Mouse (Mus musculus): ENCODE results near the gene Calm1.

Gene Calm1

DNA sequence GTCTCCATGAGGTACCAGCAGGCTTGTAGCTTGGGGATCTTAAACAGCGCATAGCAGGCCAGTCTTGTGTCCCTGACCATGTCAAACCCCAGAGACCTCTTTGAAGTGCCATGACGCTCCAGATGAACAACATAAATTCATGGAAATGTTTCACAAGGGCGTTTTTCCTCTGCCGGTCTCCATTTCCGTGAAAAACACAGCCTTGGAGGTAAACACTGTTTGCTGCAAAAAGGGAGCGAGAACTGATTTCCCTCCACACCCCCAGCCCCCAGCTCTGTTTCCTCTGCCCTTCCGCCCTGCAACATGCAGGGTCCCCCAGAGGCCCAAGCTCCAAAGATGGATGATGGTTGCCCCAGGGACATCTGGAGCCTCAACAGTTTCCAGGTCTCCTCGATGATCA lies 24.3 kb downstream of the Calm1 start:
- DNase-seq (ENCODE audit: low spot score), result no peak

DNA sequence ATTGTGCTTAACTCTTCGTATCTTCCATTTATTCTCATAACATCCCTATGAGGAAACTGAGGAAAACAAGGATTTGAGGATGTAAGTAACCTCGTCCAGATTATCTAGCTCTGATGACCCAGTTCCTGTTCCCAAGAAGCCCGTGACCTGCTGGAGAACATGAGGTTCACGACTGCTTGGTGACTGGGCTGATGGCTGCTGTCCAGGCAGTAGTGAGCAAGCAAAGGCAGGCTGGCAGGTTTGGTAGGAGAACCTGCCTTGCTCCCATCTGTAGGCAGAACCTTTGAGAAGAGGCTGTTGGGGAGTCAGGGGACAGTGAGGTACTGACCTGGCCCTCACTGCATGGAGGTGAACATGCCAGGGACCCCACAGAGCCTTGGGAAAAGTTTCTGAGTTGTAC lies 26.0 kb downstream of the Calm1 start:
- DNase-seq (ENCODE audit: low spot score), result peak; percentile 17

DNA sequence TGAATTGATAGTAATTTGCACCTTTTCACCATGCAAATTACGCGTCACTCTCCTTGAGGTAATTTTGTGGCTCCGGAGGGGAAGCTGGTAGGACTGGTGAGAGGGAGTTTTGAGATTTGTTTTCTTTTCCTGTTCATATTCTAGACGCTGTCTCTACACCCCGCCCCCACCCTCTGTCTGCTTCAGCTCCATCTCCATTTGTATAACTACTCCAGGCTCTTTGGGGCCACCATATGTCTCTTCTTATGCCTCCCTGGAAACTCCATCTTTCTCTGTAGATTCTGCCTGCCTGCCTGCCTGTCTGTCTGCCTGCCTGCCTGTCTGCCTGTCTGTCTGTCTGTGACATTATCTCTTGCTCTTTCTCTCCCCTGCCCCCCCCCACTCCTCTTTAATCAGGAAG lies 26.8 kb downstream of the Calm1 start:
- no peak for DNase-seq (ENCODE audit: low spot score)

DNA sequence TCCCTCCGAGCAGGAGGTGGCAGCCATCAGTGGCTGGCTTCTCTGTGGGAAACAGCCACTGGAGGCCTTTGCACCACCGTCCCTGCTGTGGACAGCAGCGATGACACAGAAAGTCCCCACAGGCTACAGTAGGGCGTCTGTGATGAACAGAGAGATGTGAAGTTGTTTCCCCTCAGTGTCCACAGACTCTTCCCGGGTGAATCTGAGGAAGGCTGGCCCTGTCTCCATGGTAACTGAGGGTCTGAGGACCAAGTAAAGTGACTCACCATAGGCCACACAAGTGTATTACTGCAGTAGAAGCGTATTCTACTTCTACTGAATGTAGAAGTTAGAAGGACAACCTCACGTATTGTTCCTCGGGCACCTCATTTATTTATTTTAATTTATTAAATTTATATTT lies 27.4 kb downstream of the Calm1 start:
- DNase-seq (ENCODE audit: low spot score), result no peak

DNA sequence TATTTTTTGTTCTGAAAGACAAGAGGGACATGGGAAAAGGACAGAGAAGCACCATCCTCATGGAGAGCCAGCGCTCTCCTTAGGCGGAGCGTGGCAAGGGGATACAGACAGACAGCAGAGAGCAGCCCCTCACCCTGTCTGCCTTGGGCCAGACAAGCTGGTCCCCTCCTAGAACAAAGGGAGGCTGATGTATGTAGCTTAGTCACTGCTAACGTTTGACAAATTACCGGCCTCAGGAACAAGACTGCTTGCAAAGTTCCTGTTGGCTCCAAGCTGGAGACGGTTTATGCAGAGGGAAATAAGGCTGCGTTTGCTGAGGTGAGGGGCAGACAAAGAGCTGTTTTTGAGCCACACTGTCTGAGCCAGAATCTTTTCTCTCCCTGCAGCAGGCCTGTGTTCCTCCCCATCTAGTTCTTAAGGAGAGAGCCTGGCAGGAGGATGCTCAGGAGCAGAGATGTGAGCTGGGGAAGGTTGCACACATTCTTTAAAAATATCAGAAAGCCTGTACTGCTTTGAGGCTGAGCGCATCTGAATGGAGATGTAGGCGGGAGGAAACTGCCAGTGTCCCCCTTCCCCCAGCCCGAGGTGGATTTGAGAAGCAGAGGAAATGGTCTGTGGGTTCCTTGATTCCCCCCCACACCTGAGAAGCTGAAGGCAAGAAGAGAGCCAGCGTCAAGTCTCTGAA lies 28.9 kb downstream of the Calm1 start:
- DNase-seq (ENCODE audit: low spot score), result no peak

DNA sequence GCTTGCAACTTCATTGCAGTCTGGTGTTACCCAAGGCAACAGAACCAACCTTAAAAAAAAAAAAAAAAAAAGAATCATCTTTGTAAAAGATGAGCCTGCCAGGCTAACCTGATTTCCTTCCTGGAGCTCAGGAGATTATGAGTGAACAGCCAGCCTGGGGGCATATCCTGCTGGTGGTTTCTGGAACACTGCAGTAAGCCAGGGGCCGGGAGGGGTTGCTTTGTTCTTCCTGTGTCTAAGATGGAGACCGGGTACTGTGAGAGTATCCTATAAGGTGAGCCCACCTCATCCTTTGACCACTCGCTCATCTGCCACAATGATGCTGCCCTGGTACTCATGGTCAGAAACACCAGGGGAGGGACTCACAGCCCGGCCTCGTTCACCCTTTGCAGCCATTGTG lies 35.0 kb downstream of the Calm1 start:
- DNase-seq (ENCODE audit: low spot score), result no peak

DNA sequence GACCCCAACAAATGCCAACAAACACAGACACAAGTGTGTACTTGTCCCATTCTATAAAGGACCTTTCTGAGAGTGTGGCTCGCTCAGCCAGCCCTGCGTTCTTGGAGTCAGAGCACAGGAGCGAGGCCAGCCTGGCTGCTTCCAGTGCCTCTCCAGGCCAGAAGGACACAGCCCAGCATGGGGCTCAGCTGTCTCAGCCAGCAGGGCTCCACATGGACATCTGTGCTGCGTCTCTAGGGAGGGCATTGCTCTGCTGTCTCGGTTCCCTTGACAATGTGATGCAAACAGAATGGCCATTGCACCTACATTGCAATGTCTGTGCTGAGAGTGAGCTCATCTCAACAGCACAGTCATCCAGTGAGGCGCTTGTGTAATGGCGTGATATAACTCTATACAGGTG lies 35.7 kb downstream of the Calm1 start:
- no peak for DNase-seq (ENCODE audit: low spot score)

DNA sequence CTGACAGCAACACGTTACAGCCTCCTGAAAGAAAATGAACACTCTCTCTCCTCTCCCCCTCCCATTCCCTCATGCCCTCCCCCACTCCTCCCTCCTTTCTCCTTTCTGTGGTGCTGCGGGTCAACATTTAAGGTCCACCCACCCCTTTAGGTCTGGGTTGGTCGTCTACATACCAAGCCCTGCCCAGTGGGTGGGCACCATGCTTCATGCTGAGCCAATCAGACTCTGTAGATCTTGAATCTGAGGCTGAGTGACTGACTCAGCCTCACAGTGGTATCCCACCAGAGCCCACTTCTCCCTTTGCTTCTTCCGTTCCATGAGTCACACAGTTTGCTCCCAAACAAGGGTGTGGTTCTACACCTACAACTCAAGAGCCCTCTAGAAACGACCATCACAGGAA lies 36.2 kb downstream of the Calm1 start:
- DNase-seq (ENCODE audit: low spot score), result no peak

DNA sequence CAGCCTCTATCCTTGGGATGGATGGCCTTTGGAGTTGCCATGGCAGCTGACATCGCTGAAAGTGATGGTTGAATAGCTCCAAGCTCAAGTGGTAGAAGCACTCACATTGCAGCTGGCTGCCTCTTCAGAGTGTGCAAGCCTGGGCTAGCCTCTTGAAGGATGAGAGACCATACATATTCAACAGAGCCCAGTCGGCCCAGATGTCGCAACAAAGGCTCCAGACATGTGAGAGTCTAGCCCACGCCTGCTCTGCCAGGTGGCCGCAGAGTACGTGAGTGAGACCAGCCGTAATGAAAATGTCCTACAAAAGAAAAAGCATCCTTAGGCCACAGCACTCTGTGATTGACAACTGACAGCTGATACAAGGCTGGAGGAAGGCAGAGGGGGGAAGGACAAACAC lies 40.2 kb downstream of the Calm1 start:
- no peak for DNase-seq (ENCODE audit: low spot score)

DNA sequence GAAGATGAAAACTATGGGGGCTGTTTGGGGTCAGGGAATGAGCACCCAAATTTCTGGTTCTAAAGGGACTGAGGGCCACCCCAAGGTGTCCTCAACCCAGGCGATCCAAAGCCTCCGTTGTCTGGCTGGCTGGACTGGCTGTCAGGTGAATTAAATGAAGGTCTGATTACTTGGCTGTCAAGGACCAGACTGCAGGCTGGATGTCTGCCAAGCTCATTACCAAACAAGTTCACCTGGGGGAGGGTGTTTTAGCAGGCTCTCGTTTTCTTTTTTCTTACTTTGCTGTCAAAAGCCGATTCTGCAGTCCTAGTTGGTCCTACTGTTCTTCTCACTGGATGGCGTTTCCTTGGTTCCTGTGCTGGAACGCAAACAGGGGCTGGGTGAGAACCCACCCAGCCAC lies 40.6 kb downstream of the Calm1 start:
- DNase-seq (ENCODE audit: low spot score), result no peak

DNA sequence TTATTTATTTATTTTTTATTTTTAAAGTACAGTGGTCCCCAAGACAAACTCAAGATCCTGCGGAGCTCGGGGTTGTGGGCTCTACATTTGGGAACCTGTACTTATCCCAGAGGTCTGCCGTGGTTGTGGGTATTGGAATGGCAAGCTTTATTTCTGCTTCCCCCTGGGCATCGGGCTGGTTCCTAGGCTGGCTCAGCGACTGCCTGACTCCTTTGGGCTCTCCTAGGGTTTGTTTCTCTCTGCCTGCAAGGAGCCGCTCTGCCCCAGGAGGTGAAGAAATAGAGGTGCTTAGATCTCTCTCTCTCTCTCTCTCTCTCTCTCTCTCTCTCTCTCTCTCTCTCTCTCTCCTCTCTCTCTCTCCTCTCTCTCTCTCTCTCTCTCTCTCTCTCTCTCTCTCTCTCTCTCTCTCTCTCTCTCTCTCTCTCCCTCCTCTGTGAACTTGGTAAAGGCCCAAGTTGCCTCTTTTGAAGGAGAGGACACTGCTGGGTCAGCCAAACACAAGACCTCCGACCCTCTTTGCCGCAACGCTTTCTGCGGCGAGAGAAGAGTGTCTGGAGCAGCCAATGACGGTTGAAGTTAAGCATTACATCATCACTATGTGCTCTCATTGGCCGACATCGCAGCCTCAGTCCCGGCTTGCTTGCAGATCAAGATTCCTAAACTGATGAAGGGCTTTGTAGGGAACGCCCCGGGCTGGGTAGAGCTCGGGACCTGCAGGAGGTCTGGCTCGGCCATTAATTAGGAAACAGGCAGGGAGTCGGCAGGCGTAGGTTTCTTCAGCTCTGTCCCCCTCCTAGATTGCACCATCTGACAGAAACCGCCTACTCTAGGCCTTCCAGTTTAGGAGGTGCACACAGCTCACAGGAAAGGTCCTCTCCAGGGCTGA lies 42.9 kb downstream of the Calm1 start:
- no peak for DNase-seq (ENCODE audit: low spot score)

DNA sequence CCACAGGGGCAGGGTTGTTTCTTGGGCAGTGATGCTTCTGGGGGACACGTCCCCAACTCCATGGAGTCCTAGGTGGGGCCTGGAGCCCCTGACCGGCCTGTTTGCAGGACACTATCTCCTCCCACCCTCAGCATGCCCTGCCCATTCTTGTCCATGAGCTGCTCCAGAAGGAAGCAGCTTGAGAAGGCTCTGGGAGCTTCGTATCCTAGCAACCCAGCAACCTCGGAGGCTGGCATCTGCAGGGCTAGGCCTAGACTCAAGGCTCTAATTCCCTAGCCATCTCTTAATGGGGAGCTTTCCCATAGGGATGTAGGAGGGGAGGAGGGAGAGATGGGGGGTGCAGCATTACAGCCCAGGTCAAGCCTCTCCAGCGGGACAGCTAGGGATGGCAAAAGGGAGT lies 45.3 kb downstream of the Calm1 start:
- DNase-seq (ENCODE audit: low spot score), result no peak

DNA sequence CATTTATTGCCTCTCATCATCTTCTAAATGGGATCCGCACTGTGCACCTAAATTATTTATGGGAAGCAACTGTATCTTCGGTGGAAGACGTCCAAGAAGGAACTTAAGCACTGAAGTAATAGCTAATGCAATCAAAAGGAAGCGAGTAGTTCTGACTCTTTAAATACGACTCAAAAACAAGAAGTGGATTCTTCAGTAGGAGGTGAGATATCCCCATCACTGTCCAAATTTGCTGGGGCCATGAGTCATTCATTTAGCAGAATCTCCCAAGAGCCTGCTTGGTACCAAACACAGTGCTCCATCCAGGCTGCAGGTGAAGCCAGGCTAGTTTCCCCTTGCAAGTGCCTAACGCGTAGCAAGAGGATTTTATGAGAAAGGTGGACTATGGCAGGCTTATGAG lies 49.9 kb downstream of the Calm1 start:
- no peak for DNase-seq (ENCODE audit: low spot score)

DNA sequence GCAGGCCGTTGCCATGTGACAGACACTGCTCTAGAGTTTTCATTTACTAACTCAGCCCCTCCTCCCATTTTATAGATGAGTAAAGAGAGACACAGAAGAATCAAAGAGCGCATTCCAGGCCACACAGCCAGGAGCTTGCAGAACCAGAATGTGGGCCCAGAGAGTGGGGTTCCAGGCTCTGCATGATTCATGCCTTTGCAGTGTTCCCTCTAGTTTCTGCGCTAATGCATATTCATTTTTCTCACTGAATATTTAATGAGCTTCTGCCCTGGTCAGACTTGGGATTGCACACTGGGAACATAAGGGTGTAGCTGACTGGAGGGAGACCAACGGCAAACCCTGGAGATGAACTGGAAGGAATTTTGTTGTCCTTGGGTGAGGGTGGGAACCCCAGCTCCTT lies 55.2 kb downstream of the Calm1 start:
- DNase-seq (ENCODE audit: low spot score), result no peak

DNA sequence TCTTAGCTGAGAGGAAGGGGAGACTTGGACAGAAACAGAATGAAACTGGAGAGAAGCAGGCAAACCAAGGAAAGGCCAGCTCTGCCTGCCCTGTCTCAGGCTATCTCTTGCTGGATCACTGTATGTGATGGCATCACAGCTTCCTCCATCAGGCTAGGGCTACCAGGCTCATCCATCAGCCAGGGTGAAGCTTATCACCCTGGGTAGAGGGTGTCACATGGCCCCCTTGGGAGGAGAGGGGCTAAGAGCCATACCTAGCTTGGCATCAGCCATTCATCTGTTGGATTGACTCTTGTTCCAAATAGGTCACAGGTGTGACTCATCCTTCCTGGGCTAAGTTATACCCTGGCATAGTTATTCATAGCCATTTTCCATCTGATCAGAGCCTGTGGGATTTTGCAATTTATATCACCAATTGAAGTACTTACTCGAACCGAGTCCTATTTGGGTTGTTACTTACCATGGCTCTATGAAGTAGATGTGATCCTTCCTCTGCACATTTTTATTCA lies 56.3 kb downstream of the Calm1 start:
- DNase-seq (ENCODE audit: low spot score), result no peak

DNA sequence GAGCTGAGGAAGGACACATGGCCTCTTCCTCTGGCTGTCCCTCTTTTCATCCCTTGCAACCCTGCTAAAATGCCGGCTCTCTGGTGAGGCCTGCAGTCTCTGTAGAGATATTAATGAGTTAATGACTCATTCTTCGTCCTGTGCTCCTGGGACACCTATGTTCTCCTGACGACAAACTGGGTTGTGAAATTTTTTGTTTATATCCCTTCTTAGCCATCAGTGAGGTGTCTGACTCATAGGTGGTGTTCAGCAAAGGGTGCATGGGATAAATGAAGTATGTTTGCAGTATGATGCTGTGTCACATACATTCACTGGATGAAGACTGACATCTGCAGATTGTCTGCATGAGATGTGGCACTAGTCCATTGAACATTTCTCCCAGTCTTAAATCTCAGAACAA lies 58.5 kb downstream of the Calm1 start:
- no peak for DNase-seq (ENCODE audit: low spot score)
